Mouse (Mus musculus): Measurements from ENCODE around the gene Zfp354b.

GRCm38 (mm10) chr11:50930469-50931014, 891 bp downstream of the Zfp354b start:
- TF ChIP-seq POLR2A (IDR thresholded peaks at IDR 0.05; ENCODE audit: low read depth, low read length) (no peak), CTCF (conservative IDR thresholded peaks at IDR 0.05; ENCODE audit: insufficient read depth, insufficient read length, low read depth, low read length) (no peak)
